Mouse (Mus musculus): Measurements from ENCODE around the gene Tcf7l1. TPM values are rescaled to one million over a fixed set of nuclear protein-coding genes. Genes with fewer than 3 reads are reported as not detected.

Tcf7l1 gene
- polyA plus RNA-seq, 1 experiment from 2014 or later = 26.5 TPM

DNA sequence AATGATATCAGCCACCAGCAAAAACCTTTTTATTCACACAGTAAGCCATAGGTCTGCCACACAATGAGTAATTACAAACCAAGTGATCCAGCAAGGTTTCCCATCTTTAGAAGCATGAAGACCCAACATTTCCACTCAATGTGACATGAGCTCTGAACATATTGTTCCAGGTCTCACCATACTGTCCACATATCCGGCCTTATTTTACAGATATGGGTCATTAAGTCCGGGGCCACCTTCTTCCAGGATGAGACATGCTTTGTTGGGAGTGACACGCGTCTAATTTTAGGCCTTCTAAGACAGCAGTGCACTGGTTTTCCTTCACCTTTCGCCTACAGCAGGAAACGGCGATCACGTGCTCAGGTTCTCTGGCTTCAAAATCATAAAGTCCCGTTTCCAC, 108.1 kb downstream of the Tcf7l1 start:
- H3K27ac ChIP-seq (ENCODE audit: low read depth) = no peak overlapping the region
- DNase-seq (ENCODE audit: low spot score) (no peak), ATAC-seq (replicated peaks; ENCODE audit: low FRiP score, low TSS enrichment, low read depth) (no peak)
- H3K9me3 ChIP-seq (ENCODE audit: control insufficient read depth, low read length) = no peaks in the 10 kb centered on the region
- no peaks in the 10 kb centered on the region for H3K27me3 ChIP-seq (replicated peaks; ENCODE audit: control insufficient read depth, insufficient read depth, low read length)
- WGBS = 76% methylated on average over 9 of the region's 9 CpGs
- no peaks in the 10 kb centered on the region for H3K36me3 ChIP-seq (ENCODE audit: control insufficient read depth, insufficient read depth, low read length)
- H3K4me2 ChIP-seq (ENCODE audit: low read length) = no peak overlapping the region
- H3K4me1 ChIP-seq (replicated peaks; ENCODE audit: control insufficient read depth, insufficient read depth, low read length) = peaks cover 51% of the 10 kb centered on the region
- no peak overlapping the region for H3K9ac ChIP-seq (ENCODE audit: low read length)
- H3K4me3 ChIP-seq (ENCODE audit: low read depth, low read length) = no peak overlapping the region

DNA sequence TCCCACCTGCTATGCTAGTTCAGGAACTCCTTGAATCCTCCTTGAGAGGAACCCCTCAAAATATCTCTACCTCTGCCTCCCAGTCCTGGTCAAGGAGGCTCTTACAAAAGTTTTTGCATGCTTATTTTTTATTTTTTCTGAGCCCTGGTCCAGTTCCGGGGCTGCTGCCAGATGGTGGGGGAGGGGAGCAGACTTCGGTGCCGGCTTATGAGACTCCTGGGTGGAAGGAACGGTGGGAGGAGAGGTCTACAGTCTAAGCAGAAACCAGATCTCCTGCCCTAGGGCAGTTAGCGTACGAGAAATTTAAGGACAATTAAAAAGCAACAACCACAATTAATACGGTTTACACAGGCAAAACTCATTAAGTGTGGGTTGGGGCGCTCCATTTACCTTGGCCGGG, 110.4 kb downstream of the Tcf7l1 start:
- Histone ChIP-seq H3K4me3 (ENCODE audit: low read depth, low read length) (no peak overlapping the region), H3K36me3 (ENCODE audit: control insufficient read depth, insufficient read depth, low read length) (no peaks in the 10 kb centered on the region), H3K4me2 (ENCODE audit: low read length) (no peak overlapping the region), H3K27ac (ENCODE audit: low read depth) (peak overlapping the region; percentile 95), H3K9ac (ENCODE audit: low read length) (no peak overlapping the region), H3K9me3 (ENCODE audit: control insufficient read depth, low read length) (no peaks in the 10 kb centered on the region), H3K27me3 (replicated peaks; ENCODE audit: control insufficient read depth, insufficient read depth, low read length) (no peaks in the 10 kb centered on the region), H3K4me1 (replicated peaks; ENCODE audit: control insufficient read depth, insufficient read depth, low read length) (peaks cover 51% of the 10 kb centered on the region)
- DNase-seq (ENCODE audit: low spot score) (no peak), ATAC-seq (replicated peaks; ENCODE audit: low FRiP score, low TSS enrichment, low read depth) (no peak)
- 31% methylated on average over 9 of the region's 9 CpGs for WGBS

DNA sequence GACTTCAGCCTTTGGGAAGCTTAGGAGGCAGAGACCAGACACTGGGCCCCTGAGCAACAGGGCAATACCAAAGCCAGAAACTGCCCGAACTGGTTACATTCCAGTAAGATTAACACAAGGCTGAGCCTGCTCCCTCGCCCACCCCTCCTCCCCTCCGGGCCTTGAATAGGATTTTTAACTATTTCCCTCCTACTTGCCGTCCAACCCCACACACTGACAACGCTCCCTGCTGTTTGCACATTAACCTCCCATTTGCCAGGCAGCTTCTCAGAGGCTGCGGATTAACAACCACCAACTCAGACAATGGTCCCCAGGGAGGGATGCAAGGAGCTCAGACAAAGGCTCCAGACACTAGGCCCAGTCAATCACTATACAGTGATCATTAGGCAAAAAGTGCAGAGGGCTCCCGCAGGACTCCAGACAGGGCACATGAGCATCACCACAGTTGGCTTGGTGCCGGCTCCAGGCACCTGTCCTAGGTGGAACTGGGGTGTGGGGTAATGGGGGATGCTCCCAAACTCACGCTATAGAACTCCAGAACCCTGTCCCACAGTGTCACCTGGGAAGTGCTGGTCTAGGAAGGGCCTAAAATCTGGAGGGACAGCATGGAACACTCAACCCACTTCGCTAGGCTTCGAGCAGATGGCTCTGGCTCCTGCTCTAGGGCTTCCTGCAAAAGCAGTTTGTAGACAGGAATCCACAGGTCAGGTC, 111.4 kb downstream of the Tcf7l1 start:
- H3K27ac ChIP-seq (ENCODE audit: low read depth) = peak overlapping the region; percentile 95
- peaks cover 50% of the 10 kb centered on the region for H3K4me1 ChIP-seq (replicated peaks; ENCODE audit: control insufficient read depth, insufficient read depth, low read length)
- peak overlapping the region; percentile 53 for H3K9ac ChIP-seq (ENCODE audit: low read length)
- peak overlapping the region; percentile 31 for H3K4me3 ChIP-seq (ENCODE audit: low read depth, low read length)
- no peaks in the 10 kb centered on the region for H3K9me3 ChIP-seq (ENCODE audit: control insufficient read depth, low read length)
- DNase-seq (ENCODE audit: low spot score) = peak; percentile 88
- peak; percentile 90 for ATAC-seq (replicated peaks; ENCODE audit: low FRiP score, low TSS enrichment, low read depth)
- WGBS = 14% methylated on average over 11 of the region's 11 CpGs
- peak overlapping the region; percentile 53 for H3K4me2 ChIP-seq (ENCODE audit: low read length)
- H3K36me3 ChIP-seq (ENCODE audit: control insufficient read depth, insufficient read depth, low read length) = no peaks in the 10 kb centered on the region
- H3K27me3 ChIP-seq (replicated peaks; ENCODE audit: control insufficient read depth, insufficient read depth, low read length) = no peaks in the 10 kb centered on the region

DNA sequence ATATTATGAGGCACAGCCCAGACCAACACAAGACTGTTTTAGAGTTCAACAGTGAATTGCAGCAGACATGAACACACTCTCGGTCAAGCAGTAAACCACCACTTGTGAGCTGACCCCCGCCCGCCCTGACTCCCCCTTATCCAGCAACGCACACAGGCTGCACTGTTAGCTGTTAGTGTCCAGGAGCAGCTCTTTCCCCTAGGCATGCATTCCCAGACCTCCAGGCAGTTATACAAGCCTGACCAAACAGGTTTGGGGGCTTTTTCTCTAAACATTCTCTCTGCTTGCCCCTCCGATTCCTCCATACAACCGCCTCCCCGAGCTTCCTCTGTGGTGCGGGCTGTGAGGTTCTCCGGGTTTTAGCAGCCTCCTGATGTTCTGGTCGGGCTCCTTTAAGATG, 112.0 kb downstream of the Tcf7l1 start:
- peak overlapping the region; percentile 95 for H3K27ac ChIP-seq (ENCODE audit: low read depth)
- ATAC-seq (replicated peaks; ENCODE audit: low FRiP score, low TSS enrichment, low read depth) (peak; percentile 72), DNase-seq (ENCODE audit: low spot score) (no peak)
- H3K27me3 ChIP-seq (replicated peaks; ENCODE audit: control insufficient read depth, insufficient read depth, low read length) = no peaks in the 10 kb centered on the region
- no peaks in the 10 kb centered on the region for H3K9me3 ChIP-seq (ENCODE audit: control insufficient read depth, low read length)
- peak overlapping the region; percentile 53 for H3K4me2 ChIP-seq (ENCODE audit: low read length)
- WGBS = 7% methylated on average over 10 of the region's 10 CpGs
- H3K4me1 ChIP-seq (replicated peaks; ENCODE audit: control insufficient read depth, insufficient read depth, low read length) = peaks cover 47% of the 10 kb centered on the region
- H3K36me3 ChIP-seq (ENCODE audit: control insufficient read depth, insufficient read depth, low read length) = no peaks in the 10 kb centered on the region
- H3K9ac ChIP-seq (ENCODE audit: low read length) = peak overlapping the region; percentile 53
- H3K4me3 ChIP-seq (ENCODE audit: low read depth, low read length) = peak overlapping the region; percentile 31

DNA sequence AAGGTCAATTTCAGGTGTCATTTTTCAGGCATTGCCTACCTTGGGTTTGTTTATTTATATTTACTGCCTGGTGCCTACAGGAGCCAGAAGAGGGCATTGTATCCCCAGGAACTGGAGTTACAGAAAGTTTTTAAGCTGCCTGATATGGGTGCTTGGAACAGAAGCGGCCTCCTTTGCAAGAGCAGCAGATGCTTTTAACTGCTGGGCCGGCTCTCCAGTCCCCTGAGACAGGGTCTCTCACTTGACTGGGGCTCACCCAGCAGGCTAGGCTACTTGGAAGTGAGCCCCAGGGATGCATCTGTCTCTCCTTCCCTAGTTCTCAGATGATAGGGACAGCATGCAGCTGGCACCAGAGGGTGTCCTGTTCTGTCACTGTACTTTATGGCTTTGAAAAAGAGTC, 112.7 kb downstream of the Tcf7l1 start:
- DNase-seq (ENCODE audit: low spot score) (no peak), ATAC-seq (replicated peaks; ENCODE audit: low FRiP score, low TSS enrichment, low read depth) (no peak)
- Histone ChIP-seq H3K4me2 (ENCODE audit: low read length) (peak overlapping the region; percentile 53), H3K27me3 (replicated peaks; ENCODE audit: control insufficient read depth, insufficient read depth, low read length) (no peaks in the 10 kb centered on the region), H3K4me1 (replicated peaks; ENCODE audit: control insufficient read depth, insufficient read depth, low read length) (peaks cover 44% of the 10 kb centered on the region), H3K9ac (ENCODE audit: low read length) (no peak overlapping the region), H3K9me3 (ENCODE audit: control insufficient read depth, low read length) (no peaks in the 10 kb centered on the region), H3K4me3 (ENCODE audit: low read depth, low read length) (peak overlapping the region; percentile 31), H3K27ac (ENCODE audit: low read depth) (peak overlapping the region; percentile 95), H3K36me3 (ENCODE audit: control insufficient read depth, insufficient read depth, low read length) (no peaks in the 10 kb centered on the region)
- 46% methylated on average over 2 of the region's 2 CpGs for WGBS

DNA sequence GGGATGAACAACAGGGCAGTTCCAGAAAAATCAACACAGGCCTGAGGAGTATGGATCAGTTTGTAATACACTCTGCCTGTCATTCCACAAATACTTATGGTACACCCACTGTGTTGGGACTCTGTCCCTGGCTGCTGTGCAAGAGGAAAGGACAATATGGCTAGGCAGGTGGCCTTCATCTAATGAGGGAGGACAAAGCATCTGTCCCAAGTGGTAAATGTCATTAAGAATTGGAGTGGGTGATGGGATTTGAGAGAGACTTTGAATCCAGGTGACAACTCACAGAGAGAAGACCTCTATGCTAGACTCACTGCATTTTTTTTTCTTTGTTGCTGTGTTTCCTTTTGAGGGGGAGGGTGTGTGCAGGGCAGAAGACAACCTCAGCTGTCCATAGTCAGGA, 115.3 kb downstream of the Tcf7l1 start:
- no peak overlapping the region for H3K9ac ChIP-seq (ENCODE audit: low read length)
- H3K4me3 ChIP-seq (ENCODE audit: low read depth, low read length) = no peak overlapping the region
- no peaks in the 10 kb centered on the region for H3K9me3 ChIP-seq (ENCODE audit: control insufficient read depth, low read length)
- H3K27ac ChIP-seq (ENCODE audit: low read depth) = 0 out of 2 replicates have a peak overlapping the region, but pooled peaks have one; percentile 2
- H3K27me3 ChIP-seq (replicated peaks; ENCODE audit: control insufficient read depth, insufficient read depth, low read length) = no peaks in the 10 kb centered on the region
- ATAC-seq (replicated peaks; ENCODE audit: low FRiP score, low TSS enrichment, low read depth) (no peak), DNase-seq (ENCODE audit: low spot score) (no peak)
- no peaks in the 10 kb centered on the region for H3K36me3 ChIP-seq (ENCODE audit: control insufficient read depth, insufficient read depth, low read length)
- H3K4me1 ChIP-seq (replicated peaks; ENCODE audit: control insufficient read depth, insufficient read depth, low read length) = peaks cover 35% of the 10 kb centered on the region
- no peak overlapping the region for H3K4me2 ChIP-seq (ENCODE audit: low read length)

DNA sequence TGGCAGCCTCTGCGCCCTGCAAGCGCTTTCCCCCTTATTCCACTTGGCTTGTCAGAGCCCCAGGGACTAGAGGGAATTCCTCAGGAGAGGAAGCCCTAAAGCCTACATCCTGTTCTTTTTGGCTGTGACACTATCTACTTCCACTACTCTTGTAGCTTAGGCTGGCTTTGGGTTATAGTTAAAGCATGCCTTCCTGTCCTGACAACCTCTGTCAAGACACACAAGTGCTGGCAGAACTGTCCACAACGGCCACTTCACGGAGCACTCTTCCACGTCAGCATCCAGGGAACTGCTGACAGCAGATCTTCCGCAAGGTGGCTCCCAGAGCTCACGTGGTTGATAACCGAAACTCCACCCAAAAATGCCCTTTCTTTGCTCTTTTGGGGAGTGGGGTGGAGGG, 117.9 kb downstream of the Tcf7l1 start:
- H3K27me3 ChIP-seq (replicated peaks; ENCODE audit: control insufficient read depth, insufficient read depth, low read length) = no peaks in the 10 kb centered on the region
- H3K9me3 ChIP-seq (ENCODE audit: control insufficient read depth, low read length) = no peaks in the 10 kb centered on the region
- H3K4me1 ChIP-seq (replicated peaks; ENCODE audit: control insufficient read depth, insufficient read depth, low read length) = peaks cover 15% of the 10 kb centered on the region
- no peak overlapping the region for H3K4me2 ChIP-seq (ENCODE audit: low read length)
- H3K27ac ChIP-seq (ENCODE audit: low read depth) = no peak overlapping the region
- no peak overlapping the region for H3K4me3 ChIP-seq (ENCODE audit: low read depth, low read length)
- H3K36me3 ChIP-seq (ENCODE audit: control insufficient read depth, insufficient read depth, low read length) = no peaks in the 10 kb centered on the region
- DNase-seq (ENCODE audit: low spot score) (no peak), ATAC-seq (replicated peaks; ENCODE audit: low FRiP score, low TSS enrichment, low read depth) (no peak)
- no peak overlapping the region for H3K9ac ChIP-seq (ENCODE audit: low read length)
- 66% methylated on average over 8 of the region's 8 CpGs for WGBS

DNA sequence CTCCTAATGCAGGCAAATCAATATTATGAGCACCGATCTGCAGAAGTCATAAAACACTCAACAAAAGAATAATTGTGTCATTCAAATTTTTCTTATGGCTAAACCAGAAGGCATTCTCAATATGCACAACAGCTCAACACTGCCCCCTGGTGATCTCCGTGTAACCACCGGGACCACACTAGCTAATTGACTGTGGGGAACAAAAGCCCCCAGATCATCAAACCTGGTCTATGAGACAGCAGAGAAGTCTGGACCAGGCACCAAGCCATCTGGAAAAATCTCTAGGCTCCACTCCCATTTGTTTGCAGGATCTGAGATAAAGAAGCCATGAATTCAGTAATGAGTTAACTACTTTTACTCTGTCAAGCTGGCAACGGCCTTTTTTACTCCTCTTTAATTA, 122.0 kb downstream of the Tcf7l1 start:
- ATAC-seq (replicated peaks; ENCODE audit: low FRiP score, low TSS enrichment, low read depth) (no peak), DNase-seq (ENCODE audit: low spot score) (peak; percentile 72)
- H3K27ac ChIP-seq (ENCODE audit: low read depth) = no peak overlapping the region
- H3K27me3 ChIP-seq (replicated peaks; ENCODE audit: control insufficient read depth, insufficient read depth, low read length) = no peaks in the 10 kb centered on the region
- no peak overlapping the region for H3K9ac ChIP-seq (ENCODE audit: low read length)
- no peaks in the 10 kb centered on the region for H3K9me3 ChIP-seq (ENCODE audit: control insufficient read depth, low read length)
- 55% methylated on average over 4 of the region's 4 CpGs for WGBS
- H3K4me1 ChIP-seq (replicated peaks; ENCODE audit: control insufficient read depth, insufficient read depth, low read length) = peaks cover 29% of the 10 kb centered on the region
- H3K36me3 ChIP-seq (ENCODE audit: control insufficient read depth, insufficient read depth, low read length) = no peaks in the 10 kb centered on the region
- no peak overlapping the region for H3K4me3 ChIP-seq (ENCODE audit: low read depth, low read length)
- no peak overlapping the region for H3K4me2 ChIP-seq (ENCODE audit: low read length)

DNA sequence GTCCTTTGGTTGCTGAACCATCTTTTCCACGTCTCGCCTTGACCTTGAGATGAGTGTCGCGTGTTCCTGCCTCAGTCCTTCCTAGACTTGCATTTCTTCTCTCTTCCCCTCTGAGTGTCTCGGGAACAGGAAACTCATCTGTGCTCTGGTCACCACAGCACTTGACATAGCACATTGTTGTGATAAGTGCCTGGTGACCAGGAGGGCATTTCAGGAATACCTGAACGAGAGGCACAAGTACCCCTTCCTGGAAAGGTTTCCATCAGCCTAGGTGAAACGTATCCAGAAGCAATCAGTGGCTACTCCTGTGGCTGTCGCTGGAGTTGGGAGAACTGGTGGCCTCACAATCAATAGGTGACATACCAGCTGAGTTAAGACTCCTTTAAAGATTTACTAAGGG, 124.8 kb downstream of the Tcf7l1 start:
- no peak overlapping the region; the same call in 1 of the 2 replicates for H3K27ac ChIP-seq (ENCODE audit: low read depth)

More for the DNA sequence above, 124.8 kb downstream of the Tcf7l1 start:
- no peaks in the 10 kb centered on the region for H3K36me3 ChIP-seq (ENCODE audit: control insufficient read depth, insufficient read depth, low read length)
- H3K4me3 ChIP-seq (ENCODE audit: low read depth, low read length) = no peak overlapping the region
- H3K9ac ChIP-seq (ENCODE audit: low read length) = no peak overlapping the region
- no peak overlapping the region for H3K4me2 ChIP-seq (ENCODE audit: low read length)
- H3K4me1 ChIP-seq (replicated peaks; ENCODE audit: control insufficient read depth, insufficient read depth, low read length) = peaks cover 52% of the 10 kb centered on the region
- H3K9me3 ChIP-seq (ENCODE audit: control insufficient read depth, low read length) = no peaks in the 10 kb centered on the region
- no peak for DNase-seq (ENCODE audit: low spot score)
- WGBS = 48% methylated on average over 8 of the region's 8 CpGs
- no peak for ATAC-seq (replicated peaks; ENCODE audit: low FRiP score, low TSS enrichment, low read depth)
- H3K27me3 ChIP-seq (replicated peaks; ENCODE audit: control insufficient read depth, insufficient read depth, low read length) = no peaks in the 10 kb centered on the region

Data from intestine, embryonic 14.5 days (tissue).